Mouse (Mus musculus): Measurements from ENCODE around the gene Sh2b1.

DNA sequence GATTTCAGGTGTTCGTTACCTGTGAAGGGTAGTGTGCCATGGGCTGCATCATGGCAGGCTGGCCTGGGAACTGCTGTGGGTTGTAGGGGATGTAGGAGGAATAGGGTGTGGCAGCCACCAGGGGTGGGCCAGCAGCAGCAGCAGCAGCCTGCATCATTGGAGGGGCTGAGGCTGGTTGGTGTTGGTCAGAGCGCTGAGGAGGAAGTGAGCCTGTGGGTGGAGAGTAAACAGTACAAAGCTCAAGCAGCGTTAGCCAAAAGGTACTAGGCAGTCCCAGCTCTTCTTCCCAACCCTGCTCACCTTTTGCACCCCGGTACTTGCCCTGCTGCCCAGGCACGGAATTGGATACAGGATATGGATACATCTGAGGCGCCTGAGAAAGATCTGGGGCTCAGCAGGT lies 18.9 kb upstream of the Sh2b1 start:
- TF ChIP-seq CTCF (IDR thresholded peaks at IDR 0.05; ENCODE audit: low read depth) (no peak), EP300 (optimal IDR thresholded peaks at IDR 0.05) (no peak)
